Mouse (Mus musculus): Measurements from ENCODE around the gene Tmem14a. TPM values are rescaled to one million over a fixed set of nuclear protein-coding genes. Genes with fewer than 3 reads are reported as not detected.
"Not testable (repeated sequence)": the region's sequence is repeated elsewhere in the genome, so short reads cannot be mapped to it uniquely, and the experiment has no call there.

The Tmem14a gene
- polyA plus RNA-seq (2014; fragmentation: Nextera tagmentation; extraction: Ambion mirVana), result 11.3 and 11.9 TPM in 2 replicates

DNA sequence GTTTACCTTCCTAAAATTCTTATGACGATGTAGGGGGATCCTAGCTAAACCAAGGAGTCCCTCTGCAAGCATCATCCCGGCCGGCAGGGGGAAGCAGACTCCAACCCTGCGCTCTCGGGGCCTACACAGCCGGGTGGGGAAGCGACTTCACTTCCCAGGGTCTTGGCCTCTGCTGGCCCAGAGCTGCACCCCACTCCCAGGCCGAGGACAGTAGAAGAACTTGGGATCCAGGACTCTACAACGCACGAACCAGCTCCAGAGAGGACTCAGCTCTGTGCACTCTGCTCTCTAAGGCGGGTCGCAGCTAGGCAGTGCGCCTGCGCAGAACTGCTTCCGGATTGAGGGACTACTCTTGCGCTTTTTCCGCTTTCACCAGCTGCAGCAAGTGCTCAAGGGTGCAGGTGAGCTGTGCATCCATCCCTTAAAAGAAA, at the start of gene Tmem14a:
Gene Tmem14a, plus strand, starts transcription at position 87 of the 431 bp plus-strand sequence.
- Histone ChIP-seq H3K27ac (ENCODE audit: low read depth, low read length) (no peak within 1 kb of the TSS), H3K4me1 (ENCODE audit: control insufficient read depth, insufficient read depth, low read length) (no peaks in the 10 kb centered on the region), H3K27me3 (ENCODE audit: control insufficient read depth, insufficient read depth, low read length) (no peaks in the 10 kb centered on the region), H3K4me3 (ENCODE audit: low read depth, low read length) (peak within 1 kb of the TSS; percentile 46), H3K9ac (ENCODE audit: low read length) (peak within 1 kb of the TSS; percentile 67), H3K36me3 (ENCODE audit: control insufficient read depth, insufficient read depth, low read length) (no peaks in the 10 kb centered on the region), H3K4me2 (ENCODE audit: low read depth) (peak within 1 kb of the TSS; percentile 53), H3K9me3 (ENCODE audit: control insufficient read depth, low read length) (no peaks in the 10 kb centered on the region)
- 0% methylated on average over 17 of the region's 17 CpGs for WGBS
- DNase-seq (ENCODE audit: low spot score), result peak; percentile 89
- peak; percentile 90 for ATAC-seq (ENCODE audit: insufficient read depth, low FRiP score, low TSS enrichment)

DNA sequence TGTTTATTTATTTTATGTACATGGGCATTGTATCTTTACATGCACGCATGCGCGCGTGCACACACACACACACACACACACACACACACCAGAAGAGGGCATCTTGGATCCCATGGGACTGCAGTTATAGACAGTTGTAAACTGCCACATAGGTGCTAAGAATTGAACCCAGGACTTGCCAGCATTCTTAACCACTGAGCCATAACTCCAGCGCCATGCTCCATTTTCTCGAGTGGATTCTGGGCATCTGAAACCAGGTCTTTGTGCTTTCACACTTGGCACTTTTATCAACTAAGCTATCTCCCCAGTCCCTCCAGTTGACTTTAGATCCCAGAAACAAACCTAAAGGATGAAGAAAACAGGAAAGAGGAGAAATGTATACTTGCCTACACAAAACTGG, 33.2 kb upstream of the Tmem14a start:
- no peaks in the 10 kb centered on the region for H3K27me3 ChIP-seq (ENCODE audit: control insufficient read depth, insufficient read depth, low read length)
- H3K36me3 ChIP-seq (ENCODE audit: control insufficient read depth, insufficient read depth, low read length), result no peaks in the 10 kb centered on the region
- ATAC-seq (ENCODE audit: insufficient read depth, low FRiP score, low TSS enrichment) (no peak), DNase-seq (ENCODE audit: low spot score) (no peak)
- H3K27ac ChIP-seq (ENCODE audit: low read depth, low read length), result no peak overlapping the region
- H3K4me1 ChIP-seq (ENCODE audit: control insufficient read depth, insufficient read depth, low read length), result no peaks in the 10 kb centered on the region
- H3K4me2 ChIP-seq (ENCODE audit: low read depth), result no peak overlapping the region
- H3K4me3 ChIP-seq (ENCODE audit: low read depth, low read length), result no peak overlapping the region
- no peak overlapping the region for H3K9ac ChIP-seq (ENCODE audit: low read length)
- no peaks in the 10 kb centered on the region for H3K9me3 ChIP-seq (ENCODE audit: control insufficient read depth, low read length)
- WGBS, result 97% methylated on average over 6 of the region's 6 CpGs

DNA sequence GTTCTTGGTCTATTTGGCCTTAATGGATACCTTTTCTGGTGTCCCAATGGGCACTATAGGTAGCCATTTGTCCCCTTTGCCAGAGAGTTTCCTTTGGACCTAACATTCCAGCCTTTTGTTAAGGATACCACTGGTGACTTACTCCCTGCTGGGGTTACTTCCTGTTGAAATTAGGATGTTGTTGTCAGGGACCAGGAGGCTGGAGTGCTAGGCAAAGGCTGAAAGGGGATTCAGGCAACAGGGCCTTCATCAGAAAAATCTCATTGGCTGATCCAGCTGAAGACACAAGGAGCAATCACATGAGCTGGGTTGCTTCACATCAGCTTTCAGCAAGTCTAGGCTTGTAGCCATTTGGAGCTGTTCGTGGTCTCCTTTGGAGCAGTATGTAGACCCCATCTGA, 12.1 kb upstream of the Tmem14a start:
- DNase-seq (ENCODE audit: low spot score) (no peak), ATAC-seq (ENCODE audit: insufficient read depth, low FRiP score, low TSS enrichment) (no peak)
- Histone ChIP-seq H3K9ac (ENCODE audit: low read length) (no peak overlapping the region), H3K9me3 (ENCODE audit: control insufficient read depth, low read length) (no peaks in the 10 kb centered on the region), H3K27ac (ENCODE audit: low read depth, low read length) (no peak overlapping the region), H3K36me3 (ENCODE audit: control insufficient read depth, insufficient read depth, low read length) (no peaks in the 10 kb centered on the region), H3K4me3 (ENCODE audit: low read depth, low read length) (no peak overlapping the region), H3K27me3 (ENCODE audit: control insufficient read depth, insufficient read depth, low read length) (no peaks in the 10 kb centered on the region), H3K4me2 (ENCODE audit: low read depth) (no peak overlapping the region), H3K4me1 (ENCODE audit: control insufficient read depth, insufficient read depth, low read length) (no peaks in the 10 kb centered on the region)
- 71% methylated on average over 1 of the region's 1 CpGs for WGBS

- DNase-seq (ENCODE audit: low spot score); H3K4me1 ChIP-seq (ENCODE audit: control insufficient read depth, insufficient read depth, low read length); H3K27me3 ChIP-seq (ENCODE audit: control insufficient read depth, insufficient read depth, low read length); H3K27ac ChIP-seq (ENCODE audit: low read depth, low read length); H3K9me3 ChIP-seq (ENCODE audit: control insufficient read depth, low read length); ATAC-seq (ENCODE audit: insufficient read depth, low FRiP score, low TSS enrichment); H3K4me3 ChIP-seq (ENCODE audit: low read depth, low read length); H3K9ac ChIP-seq (ENCODE audit: low read length); H3K4me2 ChIP-seq (ENCODE audit: low read depth); H3K36me3 ChIP-seq (ENCODE audit: control insufficient read depth, insufficient read depth, low read length): not testable (repeated sequence)
- 25% methylated on average over 3 of the region's 3 CpGs for WGBS
Measured at GRCm38 (mm10) chr1:21213537-21213936, 4.8 kb upstream of the Tmem14a start.

- WGBS, result 77% methylated on average over 6 of the region's 6 CpGs
- H3K9me3 ChIP-seq (ENCODE audit: control insufficient read depth, low read length); H3K36me3 ChIP-seq (ENCODE audit: control insufficient read depth, insufficient read depth, low read length); H3K27me3 ChIP-seq (ENCODE audit: control insufficient read depth, insufficient read depth, low read length); ATAC-seq (ENCODE audit: insufficient read depth, low FRiP score, low TSS enrichment); DNase-seq (ENCODE audit: low spot score); H3K9ac ChIP-seq (ENCODE audit: low read length); H3K27ac ChIP-seq (ENCODE audit: low read depth, low read length); H3K4me3 ChIP-seq (ENCODE audit: low read depth, low read length); H3K4me2 ChIP-seq (ENCODE audit: low read depth); H3K4me1 ChIP-seq (ENCODE audit: control insufficient read depth, insufficient read depth, low read length): not testable (repeated sequence)
Measured at GRCm38 (mm10) chr1:21213991-21214692, 4.2 kb upstream of the Tmem14a start.

GRCm38 (mm10) chr1:21227756-21228395, 9.5 kb downstream of the Tmem14a start:
- DNase-seq (ENCODE audit: low spot score), result no peak
- 91% methylated on average over 6 of the region's 6 CpGs for WGBS
- H3K9me3 ChIP-seq (ENCODE audit: control insufficient read depth, low read length), result no peaks in the 10 kb centered on the region
- H3K36me3 ChIP-seq (ENCODE audit: control insufficient read depth, insufficient read depth, low read length), result no peaks in the 10 kb centered on the region
- no peak for ATAC-seq (ENCODE audit: insufficient read depth, low FRiP score, low TSS enrichment)
- no peak overlapping the region for H3K4me2 ChIP-seq (ENCODE audit: low read depth)
- H3K4me3 ChIP-seq (ENCODE audit: low read depth, low read length), result no peak overlapping the region
- H3K27me3 ChIP-seq (ENCODE audit: control insufficient read depth, insufficient read depth, low read length), result no peaks in the 10 kb centered on the region
- no peaks in the 10 kb centered on the region for H3K4me1 ChIP-seq (ENCODE audit: control insufficient read depth, insufficient read depth, low read length)
- H3K9ac ChIP-seq (ENCODE audit: low read length), result no peak overlapping the region
- H3K27ac ChIP-seq (ENCODE audit: low read depth, low read length), result no peak overlapping the region

- H3K4me1 ChIP-seq (ENCODE audit: control insufficient read depth, insufficient read depth, low read length); H3K27me3 ChIP-seq (ENCODE audit: control insufficient read depth, insufficient read depth, low read length); H3K9ac ChIP-seq (ENCODE audit: low read length); H3K4me2 ChIP-seq (ENCODE audit: low read depth); H3K4me3 ChIP-seq (ENCODE audit: low read depth, low read length); ATAC-seq (ENCODE audit: insufficient read depth, low FRiP score, low TSS enrichment); H3K9me3 ChIP-seq (ENCODE audit: control insufficient read depth, low read length); H3K36me3 ChIP-seq (ENCODE audit: control insufficient read depth, insufficient read depth, low read length); H3K27ac ChIP-seq (ENCODE audit: low read depth, low read length); DNase-seq (ENCODE audit: low spot score): not testable (repeated sequence)
- WGBS, result 81% methylated on average over 15 of the region's 15 CpGs
Measured at GRCm38 (mm10) chr1:21228740-21229722, 10.7 kb downstream of the Tmem14a start.

GRCm38 (mm10) chr1:21230376-21230775, 12.0 kb downstream of the Tmem14a start:
- Histone ChIP-seq H3K4me1 (ENCODE audit: control insufficient read depth, insufficient read depth, low read length) (no peaks in the 10 kb centered on the region), H3K4me2 (ENCODE audit: low read depth) (no peak overlapping the region), H3K27me3 (ENCODE audit: control insufficient read depth, insufficient read depth, low read length) (no peaks in the 10 kb centered on the region), H3K36me3 (ENCODE audit: control insufficient read depth, insufficient read depth, low read length) (no peaks in the 10 kb centered on the region), H3K4me3 (ENCODE audit: low read depth, low read length) (no peak overlapping the region), H3K27ac (ENCODE audit: low read depth, low read length) (no peak overlapping the region), H3K9me3 (ENCODE audit: control insufficient read depth, low read length) (no peaks in the 10 kb centered on the region), H3K9ac (ENCODE audit: low read length) (no peak overlapping the region)
- ATAC-seq (ENCODE audit: insufficient read depth, low FRiP score, low TSS enrichment) (no peak), DNase-seq (ENCODE audit: low spot score) (no peak)
- 86% methylated on average over 2 of the region's 2 CpGs for WGBS

Data from neural tube, embryonic 11.5 days (tissue).